Mouse (Mus musculus): Measurements from ENCODE around the gene Gm10447. TPM values are rescaled to one million over a fixed set of nuclear protein-coding genes. Genes with fewer than 3 reads are reported as not detected.

Gm10447 gene
- polyA plus RNA-seq, 1 experiment from 2014 or later: not detected

GRCm38 (mm10) chr11:53491954-53492401 lies 35.1 kb upstream of the Gm10447 start:
- H3K27me3 ChIP-seq (ENCODE audit: insufficient read depth, low read length): peaks cover 4% of the 10 kb centered on the region; the same call in 1 of the 2 replicates
- no peak overlapping the region for H3K27ac ChIP-seq (ENCODE audit: low read length)
- H3K36me3 ChIP-seq (ENCODE audit: insufficient read depth, low read length): no peaks in the 10 kb centered on the region
- H3K9me3 ChIP-seq (ENCODE audit: low read length): no peaks in the 10 kb centered on the region; the same call in 1 of the 2 replicates
- ATAC-seq (ENCODE audit: low FRiP score, low TSS enrichment): no peak
- WGBS: 24% methylated on average over 8 of the region's 8 CpGs
- H3K4me1 ChIP-seq (ENCODE audit: insufficient read depth, low read length): peaks cover 19% of the 10 kb centered on the region
- no peak overlapping the region for H3K4me2 ChIP-seq (replicated peaks; ENCODE audit: low read depth, low read length)
- no peak overlapping the region; the same call in 1 of the 2 replicates for H3K9ac ChIP-seq (replicated peaks; ENCODE audit: low read length)
- H3K4me3 ChIP-seq (ENCODE audit: low read length): no peak overlapping the region

GRCm38 (mm10) chr11:53489421-53489820 lies 32.5 kb upstream of the Gm10447 start:
- no peak for ATAC-seq (ENCODE audit: low FRiP score, low TSS enrichment)
- Histone ChIP-seq H3K9ac (replicated peaks; ENCODE audit: low read length) (no peak overlapping the region), H3K4me2 (replicated peaks; ENCODE audit: low read depth, low read length) (no peak overlapping the region), H3K27me3 (ENCODE audit: insufficient read depth, low read length) (peaks cover 4% of the 10 kb centered on the region; the same call in 1 of the 2 replicates), H3K36me3 (ENCODE audit: insufficient read depth, low read length) (no peaks in the 10 kb centered on the region), H3K4me1 (ENCODE audit: insufficient read depth, low read length) (peaks cover 14% of the 10 kb centered on the region; the same call in 1 of the 2 replicates), H3K4me3 (ENCODE audit: low read length) (no peak overlapping the region), H3K9me3 (ENCODE audit: low read length) (no peaks in the 10 kb centered on the region; the same call in 1 of the 2 replicates), H3K27ac (ENCODE audit: low read length) (no peak overlapping the region)
- WGBS: 84% methylated on average over 9 of the region's 9 CpGs

GRCm38 (mm10) chr11:53489007-53489406 lies 32.1 kb upstream of the Gm10447 start:
- peaks cover 4% of the 10 kb centered on the region; the same call in 1 of the 2 replicates for H3K27me3 ChIP-seq (ENCODE audit: insufficient read depth, low read length)
- H3K9ac ChIP-seq (replicated peaks; ENCODE audit: low read length): no peak overlapping the region
- no peak overlapping the region for H3K4me2 ChIP-seq (replicated peaks; ENCODE audit: low read depth, low read length)
- no peak for ATAC-seq (ENCODE audit: low FRiP score, low TSS enrichment)
- H3K36me3 ChIP-seq (ENCODE audit: insufficient read depth, low read length): no peaks in the 10 kb centered on the region
- H3K4me3 ChIP-seq (ENCODE audit: low read length): no peak overlapping the region
- H3K4me1 ChIP-seq (ENCODE audit: insufficient read depth, low read length): peaks cover 14% of the 10 kb centered on the region; the same call in 1 of the 2 replicates
- H3K27ac ChIP-seq (ENCODE audit: low read length): no peak overlapping the region
- H3K9me3 ChIP-seq (ENCODE audit: low read length): no peaks in the 10 kb centered on the region; the same call in 1 of the 2 replicates
- WGBS: 93% methylated on average over 5 of the region's 5 CpGs

GRCm38 (mm10) chr11:53486822-53487594 lies 30.1 kb upstream of the Gm10447 start:
- peak; percentile 81 for ATAC-seq (ENCODE audit: low FRiP score, low TSS enrichment)
- Histone ChIP-seq H3K27ac (ENCODE audit: low read length) (no peak overlapping the region), H3K9me3 (ENCODE audit: low read length) (no peaks in the 10 kb centered on the region; the same call in 1 of the 2 replicates), H3K9ac (replicated peaks; ENCODE audit: low read length) (0 out of 2 replicates have a peak overlapping the region, but pooled peaks have one; percentile 19), H3K4me2 (replicated peaks; ENCODE audit: low read depth, low read length) (peak overlapping the region; percentile 47), H3K36me3 (ENCODE audit: insufficient read depth, low read length) (no peaks in the 10 kb centered on the region), H3K4me1 (ENCODE audit: insufficient read depth, low read length) (peaks cover 12% of the 10 kb centered on the region; the same call in 1 of the 2 replicates), H3K4me3 (ENCODE audit: low read length) (peak overlapping the region; percentile 13), H3K27me3 (ENCODE audit: insufficient read depth, low read length) (peaks cover 5% of the 10 kb centered on the region)
- WGBS: 8% methylated on average over 27 of the region's 27 CpGs

GRCm38 (mm10) chr11:53486351-53486750 lies 29.4 kb upstream of the Gm10447 start:
- Histone ChIP-seq H3K4me1 (ENCODE audit: insufficient read depth, low read length) (peaks cover 9% of the 10 kb centered on the region; the same call in 1 of the 2 replicates), H3K4me3 (ENCODE audit: low read length) (no peak overlapping the region), H3K27me3 (ENCODE audit: insufficient read depth, low read length) (peaks cover 8% of the 10 kb centered on the region), H3K36me3 (ENCODE audit: insufficient read depth, low read length) (no peaks in the 10 kb centered on the region), H3K9me3 (ENCODE audit: low read length) (no peaks in the 10 kb centered on the region; the same call in 1 of the 2 replicates), H3K9ac (replicated peaks; ENCODE audit: low read length) (no peak overlapping the region), H3K4me2 (replicated peaks; ENCODE audit: low read depth, low read length) (peak overlapping the region; percentile 47; the same call in 1 of the 2 replicates), H3K27ac (ENCODE audit: low read length) (no peak overlapping the region)
- 71% methylated on average over 2 of the region's 3 CpGs for WGBS
- peak; percentile 66; the same call in 1 of the 2 replicates for ATAC-seq (ENCODE audit: low FRiP score, low TSS enrichment)

GRCm38 (mm10) chr11:53485719-53486118 lies 28.8 kb upstream of the Gm10447 start:
- no peak for ATAC-seq (ENCODE audit: low FRiP score, low TSS enrichment)
- WGBS: 56% methylated on average over 3 of the region's 3 CpGs
- Histone ChIP-seq H3K36me3 (ENCODE audit: insufficient read depth, low read length) (no peaks in the 10 kb centered on the region), H3K9ac (replicated peaks; ENCODE audit: low read length) (no peak overlapping the region), H3K4me2 (replicated peaks; ENCODE audit: low read depth, low read length) (no peak overlapping the region), H3K9me3 (ENCODE audit: low read length) (no peaks in the 10 kb centered on the region; the same call in 1 of the 2 replicates), H3K4me3 (ENCODE audit: low read length) (no peak overlapping the region), H3K27me3 (ENCODE audit: insufficient read depth, low read length) (peaks cover 14% of the 10 kb centered on the region), H3K4me1 (ENCODE audit: insufficient read depth, low read length) (peaks cover 9% of the 10 kb centered on the region; the same call in 1 of the 2 replicates), H3K27ac (ENCODE audit: low read length) (no peak overlapping the region)

- Histone ChIP-seq H3K4me2 (replicated peaks; ENCODE audit: low read depth, low read length) (no peak overlapping the region), H3K27me3 (ENCODE audit: insufficient read depth, low read length) (peaks cover 37% of the 10 kb centered on the region), H3K4me3 (ENCODE audit: low read length) (no peak overlapping the region), H3K4me1 (ENCODE audit: insufficient read depth, low read length) (peaks cover 25% of the 10 kb centered on the region), H3K9ac (replicated peaks; ENCODE audit: low read length) (no peak overlapping the region), H3K27ac (ENCODE audit: low read length) (no peak overlapping the region), H3K9me3 (ENCODE audit: low read length) (peaks cover 5% of the 10 kb centered on the region), H3K36me3 (ENCODE audit: insufficient read depth, low read length) (no peaks in the 10 kb centered on the region)
- 73% methylated on average over 9 of the region's 9 CpGs for WGBS
- no peak for ATAC-seq (ENCODE audit: low FRiP score, low TSS enrichment)
Measured at GRCm38 (mm10) chr11:53483159-53483891, 26.4 kb upstream of the Gm10447 start.

GRCm38 (mm10) chr11:53481088-53481730 lies 24.3 kb upstream of the Gm10447 start:
- Histone ChIP-seq H3K36me3 (ENCODE audit: insufficient read depth, low read length) (no peaks in the 10 kb centered on the region), H3K4me1 (ENCODE audit: insufficient read depth, low read length) (peaks cover 16% of the 10 kb centered on the region), H3K27me3 (ENCODE audit: insufficient read depth, low read length) (peaks cover 50% of the 10 kb centered on the region), H3K9me3 (ENCODE audit: low read length) (peaks cover 5% of the 10 kb centered on the region), H3K4me2 (replicated peaks; ENCODE audit: low read depth, low read length) (no peak overlapping the region), H3K27ac (ENCODE audit: low read length) (no peak overlapping the region), H3K4me3 (ENCODE audit: low read length) (no peak overlapping the region), H3K9ac (replicated peaks; ENCODE audit: low read length) (no peak overlapping the region)
- 71% methylated on average over 4 of the region's 4 CpGs for WGBS
- no peak for ATAC-seq (ENCODE audit: low FRiP score, low TSS enrichment)

- H3K36me3 ChIP-seq (ENCODE audit: insufficient read depth, low read length): no peaks in the 10 kb centered on the region
- H3K27me3 ChIP-seq (ENCODE audit: insufficient read depth, low read length): peaks cover 64% of the 10 kb centered on the region
- H3K9me3 ChIP-seq (ENCODE audit: low read length): peaks cover 5% of the 10 kb centered on the region
- peak within 1 kb of the TSS; percentile 79 for H3K4me2 ChIP-seq (replicated peaks; ENCODE audit: low read depth, low read length)
- peak within 1 kb of the TSS; percentile 44 for H3K4me3 ChIP-seq (ENCODE audit: low read length)
- H3K4me1 ChIP-seq (ENCODE audit: insufficient read depth, low read length): peaks cover 16% of the 10 kb centered on the region
- H3K9ac ChIP-seq (replicated peaks; ENCODE audit: low read length): peak within 1 kb of the TSS; percentile 49
- 4% methylated on average over 40 of the region's 40 CpGs for WGBS
- H3K27ac ChIP-seq (ENCODE audit: low read length): no peak within 1 kb of the TSS
- ATAC-seq (ENCODE audit: low FRiP score, low TSS enrichment): peak; percentile 64
Measured at GRCm38 (mm10) chr11:53479783-53480301, 22.9 kb upstream of the Gm10447 start, which contains the start of the genes Gm9945 and Sowaha. Gene Gm9945, plus strand, starts transcription at chr11:53480166. Gene Sowaha, minus strand, starts transcription at chr11:53480274.

All from kidney, embryonic 16.5 days (tissue).